Mouse (Mus musculus): ENCODE measurements around the gene Cox6b2. TPM values are rescaled to one million over a fixed set of nuclear protein-coding genes. Genes with fewer than 3 reads are reported as not detected.

The Cox6b2 gene
- polyA plus RNA-seq, 1 experiment from 2014 or later: 50.6 TPM

- H3K4me3 ChIP-seq (ENCODE audit: low read length): peak overlapping the region; percentile 74
- peak overlapping the region; percentile 88 for H3K9ac ChIP-seq (ENCODE audit: low read depth, low read length)
- H3K4me1 ChIP-seq (ENCODE audit: control insufficient read depth, insufficient read depth, low read length): peaks cover 13% of the 10 kb centered on the region
- peak; percentile 66 for ATAC-seq
- no peaks in the 10 kb centered on the region for H3K9me3 ChIP-seq (ENCODE audit: control insufficient read depth, low read length)
- H3K27me3 ChIP-seq (replicated peaks; ENCODE audit: control insufficient read depth, insufficient read depth, low read length): no peaks in the 10 kb centered on the region
- peaks cover 7% of the 10 kb centered on the region; the same call in 1 of the 2 replicates for H3K36me3 ChIP-seq (ENCODE audit: control insufficient read depth, insufficient read depth, low read length)
- 2% methylated on average over 63 of the region's 64 CpGs for WGBS
- H3K27ac ChIP-seq (ENCODE audit: low read length): peak overlapping the region; percentile 89
- peak overlapping the region; percentile 91 for H3K4me2 ChIP-seq (ENCODE audit: low read depth, low read length)
Measured at GRCm38 (mm10) chr7:4788499-4789435, 35.9 kb upstream of the Cox6b2 start.

GRCm38 (mm10) chr7:4783667-4784268, 30.9 kb upstream of the Cox6b2 start:
- H3K27ac ChIP-seq (ENCODE audit: low read length): no peak overlapping the region
- 0 out of 2 replicates have a peak, but pooled peaks cover 8% of the 10 kb centered on the region for H3K4me1 ChIP-seq (ENCODE audit: control insufficient read depth, insufficient read depth, low read length)
- peaks cover 4% of the 10 kb centered on the region for H3K27me3 ChIP-seq (replicated peaks; ENCODE audit: control insufficient read depth, insufficient read depth, low read length)
- 84% methylated on average over 14 of the region's 14 CpGs for whole genome bisulfite sequencing
- no peak for ATAC-seq
- H3K4me3 ChIP-seq (ENCODE audit: low read length): no peak overlapping the region
- no peak overlapping the region for H3K9ac ChIP-seq (ENCODE audit: low read depth, low read length)
- H3K36me3 ChIP-seq (ENCODE audit: control insufficient read depth, insufficient read depth, low read length): peaks cover 5% of the 10 kb centered on the region; the same call in 1 of the 2 replicates
- no peaks in the 10 kb centered on the region for H3K9me3 ChIP-seq (ENCODE audit: control insufficient read depth, low read length)
- no peak overlapping the region for H3K4me2 ChIP-seq (ENCODE audit: low read depth, low read length)

- Histone ChIP-seq H3K4me1 (ENCODE audit: control insufficient read depth, insufficient read depth, low read length) (0 out of 2 replicates have a peak, but pooled peaks cover 3% of the 10 kb centered on the region), H3K9me3 (ENCODE audit: control insufficient read depth, low read length) (no peaks in the 10 kb centered on the region), H3K4me3 (ENCODE audit: low read length) (no peak within 1 kb of the TSS), H3K36me3 (ENCODE audit: control insufficient read depth, insufficient read depth, low read length) (peaks cover 5% of the 10 kb centered on the region; the same call in 1 of the 2 replicates), H3K27ac (ENCODE audit: low read length) (no peak within 1 kb of the TSS), H3K9ac (ENCODE audit: low read depth, low read length) (no peak within 1 kb of the TSS), H3K27me3 (replicated peaks; ENCODE audit: control insufficient read depth, insufficient read depth, low read length) (peaks cover 14% of the 10 kb centered on the region), H3K4me2 (ENCODE audit: low read depth, low read length) (no peak within 1 kb of the TSS)
- WGBS: 65% methylated on average over 2 of the region's 2 CpGs
- no peak for ATAC-seq
Measured at GRCm38 (mm10) chr7:4782759-4783158, 29.9 kb upstream of the Cox6b2 start, which contains the start of the genes Il11 and Tmem190. TSS of gene Il11 (minus strand) at chr7:4782859. TSS of gene Tmem190 (plus strand) at chr7:4782937.

GRCm38 (mm10) chr7:4782130-4782529, 29.2 kb upstream of the Cox6b2 start:
- Histone ChIP-seq H3K9ac (ENCODE audit: low read depth, low read length) (no peak overlapping the region), H3K4me1 (ENCODE audit: control insufficient read depth, insufficient read depth, low read length) (peaks cover 7% of the 10 kb centered on the region), H3K27me3 (replicated peaks; ENCODE audit: control insufficient read depth, insufficient read depth, low read length) (peaks cover 21% of the 10 kb centered on the region), H3K4me3 (ENCODE audit: low read length) (no peak overlapping the region), H3K4me2 (ENCODE audit: low read depth, low read length) (no peak overlapping the region), H3K27ac (ENCODE audit: low read length) (no peak overlapping the region), H3K36me3 (ENCODE audit: control insufficient read depth, insufficient read depth, low read length) (peaks cover 5% of the 10 kb centered on the region; the same call in 1 of the 2 replicates), H3K9me3 (ENCODE audit: control insufficient read depth, low read length) (no peaks in the 10 kb centered on the region)
- ATAC-seq: no peak
- WGBS: 41% methylated on average over 3 of the region's 3 CpGs

- Histone ChIP-seq H3K9ac (ENCODE audit: low read depth, low read length) (no peak overlapping the region), H3K9me3 (ENCODE audit: control insufficient read depth, low read length) (no peaks in the 10 kb centered on the region), H3K4me1 (ENCODE audit: control insufficient read depth, insufficient read depth, low read length) (peaks cover 11% of the 10 kb centered on the region), H3K4me2 (ENCODE audit: low read depth, low read length) (no peak overlapping the region), H3K4me3 (ENCODE audit: low read length) (no peak overlapping the region), H3K27me3 (replicated peaks; ENCODE audit: control insufficient read depth, insufficient read depth, low read length) (peaks cover 39% of the 10 kb centered on the region), H3K36me3 (ENCODE audit: control insufficient read depth, insufficient read depth, low read length) (peaks cover 3% of the 10 kb centered on the region; the same call in 1 of the 2 replicates), H3K27ac (ENCODE audit: low read length) (no peak overlapping the region)
- ATAC-seq: no peak
- WGBS: 32% methylated on average over 5 of the region's 5 CpGs
Measured at GRCm38 (mm10) chr7:4779921-4780320, 27.0 kb upstream of the Cox6b2 start.

- H3K9me3 ChIP-seq (ENCODE audit: control insufficient read depth, low read length): no peaks in the 10 kb centered on the region
- H3K4me1 ChIP-seq (ENCODE audit: control insufficient read depth, insufficient read depth, low read length): peaks cover 11% of the 10 kb centered on the region
- no peak overlapping the region for H3K9ac ChIP-seq (ENCODE audit: low read depth, low read length)
- H3K36me3 ChIP-seq (ENCODE audit: control insufficient read depth, insufficient read depth, low read length): no peaks in the 10 kb centered on the region
- H3K27ac ChIP-seq (ENCODE audit: low read length): no peak overlapping the region
- H3K4me2 ChIP-seq (ENCODE audit: low read depth, low read length): no peak overlapping the region
- peaks cover 42% of the 10 kb centered on the region for H3K27me3 ChIP-seq (replicated peaks; ENCODE audit: control insufficient read depth, insufficient read depth, low read length)
- WGBS: 4% methylated on average over 17 of the region's 20 CpGs
- no peak overlapping the region for H3K4me3 ChIP-seq (ENCODE audit: low read length)
- ATAC-seq: no peak
Measured at GRCm38 (mm10) chr7:4777851-4778637, 25.1 kb upstream of the Cox6b2 start.

GRCm38 (mm10) chr7:4776861-4777830, 24.3 kb upstream of the Cox6b2 start:
- no peak overlapping the region for H3K27ac ChIP-seq (ENCODE audit: low read length)
- peak overlapping the region; percentile 49 for H3K4me3 ChIP-seq (ENCODE audit: low read length)
- under 1% methylated on average over 37 of the region's 56 CpGs for WGBS
- peaks cover 42% of the 10 kb centered on the region for H3K27me3 ChIP-seq (replicated peaks; ENCODE audit: control insufficient read depth, insufficient read depth, low read length)
- no peaks in the 10 kb centered on the region for H3K9me3 ChIP-seq (ENCODE audit: control insufficient read depth, low read length)
- peaks cover 11% of the 10 kb centered on the region for H3K4me1 ChIP-seq (ENCODE audit: control insufficient read depth, insufficient read depth, low read length)
- H3K4me2 ChIP-seq (ENCODE audit: low read depth, low read length): peak overlapping the region; percentile 59
- no peaks in the 10 kb centered on the region for H3K36me3 ChIP-seq (ENCODE audit: control insufficient read depth, insufficient read depth, low read length)
- peak; percentile 73 for ATAC-seq
- H3K9ac ChIP-seq (ENCODE audit: low read depth, low read length): peak overlapping the region; percentile 59

GRCm38 (mm10) chr7:4776131-4776530, 23.2 kb upstream of the Cox6b2 start:
- ATAC-seq: no peak
- Histone ChIP-seq H3K4me1 (ENCODE audit: control insufficient read depth, insufficient read depth, low read length) (peaks cover 11% of the 10 kb centered on the region), H3K27ac (ENCODE audit: low read length) (no peak overlapping the region), H3K36me3 (ENCODE audit: control insufficient read depth, insufficient read depth, low read length) (no peaks in the 10 kb centered on the region), H3K4me3 (ENCODE audit: low read length) (no peak overlapping the region), H3K27me3 (replicated peaks; ENCODE audit: control insufficient read depth, insufficient read depth, low read length) (peaks cover 42% of the 10 kb centered on the region), H3K4me2 (ENCODE audit: low read depth, low read length) (no peak overlapping the region), H3K9me3 (ENCODE audit: control insufficient read depth, low read length) (no peaks in the 10 kb centered on the region), H3K9ac (ENCODE audit: low read depth, low read length) (no peak overlapping the region)
- WGBS: 48% methylated on average over 10 of the region's 10 CpGs

Measured in intestine, embryonic 16.5 days (tissue).